Mouse (Mus musculus) hindlimb bud, embryonic 11.5 days (tissue): ENCODE data around the gene Vcl.

Experiments used
- DNase-seq: peaks from one replicate; pipeline ENCODE4 v3.0.0-alpha.2; 2012; ENCODE audit warnings: low read depth, low spot score; ENCODE audit errors: extremely low spot score

Vcl gene

GRCm38 (mm10) chr14:20938860-20939259, 9.7 kb downstream of the Vcl start:
- DNase-seq, result no peak

DNA sequence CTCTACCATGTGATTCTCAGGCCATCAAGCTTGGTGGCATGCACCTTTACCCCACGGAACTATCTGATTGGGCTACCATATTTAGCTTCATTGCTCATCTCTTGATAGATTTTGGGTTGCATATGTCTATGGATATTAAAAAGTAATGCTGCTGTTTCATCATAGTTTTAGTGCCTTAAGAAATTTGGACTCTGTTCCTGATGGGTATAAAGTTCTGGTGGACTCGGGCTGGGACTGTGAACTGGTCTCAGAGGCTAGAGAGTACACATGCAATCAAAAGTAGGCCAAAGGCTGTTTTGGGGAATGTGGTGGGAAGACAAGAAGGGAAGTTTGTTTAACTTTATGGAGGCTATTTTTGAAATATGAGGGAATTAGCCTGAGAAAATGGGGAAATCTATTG, 16.1 kb downstream of the Vcl start:
- DNase-seq, result no peak

GRCm38 (mm10) chr14:20956021-20956420, 26.8 kb downstream of the Vcl start:
- DNase-seq, result no peak

- DNase-seq, result no peak
Observed at GRCm38 (mm10) chr14:20958971-20959370, 29.8 kb downstream of the Vcl start.

DNA sequence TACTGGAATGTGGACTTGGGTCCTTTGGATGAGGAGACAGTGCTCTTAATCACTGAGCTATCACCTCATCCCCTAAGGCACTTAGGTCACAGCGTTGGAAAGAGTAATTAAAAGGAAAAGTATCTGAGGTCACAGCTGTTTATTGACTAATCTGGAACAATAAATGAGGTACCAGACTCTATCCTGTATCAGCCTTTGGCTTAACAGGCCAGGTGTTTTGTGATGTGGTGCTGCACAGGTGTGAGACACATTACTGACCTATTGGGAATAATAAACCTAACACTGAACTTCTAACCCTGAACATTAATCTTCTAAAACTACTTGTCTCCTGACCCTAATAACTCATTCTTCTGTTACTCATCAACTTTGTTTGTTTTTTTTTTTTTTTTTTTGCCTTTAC, 33.3 kb downstream of the Vcl start:
- DNase-seq, result no peak

- no peak for DNase-seq
Observed at GRCm38 (mm10) chr14:20962906-20963305, 33.7 kb downstream of the Vcl start.

DNA sequence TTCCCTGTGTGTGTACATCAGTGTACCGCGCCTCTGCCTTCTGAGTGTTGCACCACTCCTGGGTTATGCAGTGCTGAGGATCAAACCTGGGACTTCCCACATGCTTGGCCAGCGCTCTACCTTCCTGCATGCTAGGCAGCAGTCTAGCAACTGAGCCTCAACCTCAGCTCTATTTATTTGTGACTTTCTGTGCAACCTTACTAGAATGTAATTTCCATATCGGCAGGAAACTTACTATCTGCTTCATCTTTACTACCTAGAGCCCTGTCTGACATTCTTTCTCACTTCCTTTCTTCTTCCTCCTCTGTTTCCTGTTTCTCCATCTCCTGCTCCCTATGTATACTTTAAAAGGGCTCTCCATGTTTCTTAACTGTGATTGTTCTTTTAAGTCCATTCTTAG, 34.7 kb downstream of the Vcl start:
- no peak for DNase-seq

DNA sequence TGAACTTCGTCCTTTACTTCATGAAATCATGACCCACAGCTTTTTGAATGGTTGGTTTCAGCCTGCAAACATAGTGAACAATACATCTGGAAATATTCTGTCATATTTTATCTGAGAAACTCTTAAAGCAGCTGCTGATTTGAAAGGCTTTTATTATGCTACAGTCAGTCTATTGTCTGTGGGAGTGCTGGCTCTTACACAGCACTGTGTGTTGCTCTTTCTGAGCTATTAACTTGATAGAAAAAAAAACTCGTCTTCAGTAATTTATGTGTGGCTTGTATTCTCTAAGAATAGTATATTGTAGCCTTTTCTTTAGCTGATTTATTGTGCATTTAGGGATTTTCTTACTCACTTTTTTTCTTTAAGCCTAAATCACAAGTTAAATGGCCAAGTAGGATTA, 35.1 kb downstream of the Vcl start:
- DNase-seq, result no peak

DNA sequence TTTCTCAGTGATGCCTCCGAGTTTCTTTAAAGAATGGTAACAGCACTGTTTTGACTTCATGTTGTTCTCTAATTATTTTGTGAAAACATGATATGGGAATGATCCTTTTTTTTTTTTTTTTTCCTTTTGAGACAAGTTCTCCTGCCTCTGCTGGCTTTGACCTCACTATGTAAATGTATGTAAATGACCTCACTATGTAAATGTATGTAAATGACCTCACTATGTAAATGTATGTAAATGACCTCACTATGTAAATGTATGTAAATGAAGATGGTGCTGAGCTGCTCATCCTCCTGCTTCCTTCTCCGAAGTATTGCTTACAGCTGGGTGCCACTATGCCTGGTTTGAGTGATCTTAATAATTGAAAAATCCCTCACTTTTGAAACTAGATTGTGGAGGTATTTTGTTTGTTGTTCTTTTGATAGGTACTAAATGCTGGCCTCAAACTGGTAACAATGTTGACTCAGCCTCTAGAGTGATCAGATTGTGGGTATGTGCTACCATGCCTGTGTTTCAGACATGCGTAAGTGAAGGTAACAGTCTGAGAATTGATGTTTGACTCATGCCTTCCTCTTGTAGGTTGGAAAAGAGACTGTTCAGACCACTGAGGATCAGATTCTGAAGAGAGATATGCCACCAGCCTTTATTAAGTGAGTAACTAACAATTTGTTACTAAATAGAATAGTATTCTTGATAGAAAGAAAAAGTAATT, 37.9 kb downstream of the Vcl start:
- no peak for DNase-seq

GRCm38 (mm10) chr14:20969066-20969465, 39.9 kb downstream of the Vcl start:
- no peak for DNase-seq

- DNase-seq, result no peak
Observed at GRCm38 (mm10) chr14:20970389-20970788, 41.2 kb downstream of the Vcl start.

DNA sequence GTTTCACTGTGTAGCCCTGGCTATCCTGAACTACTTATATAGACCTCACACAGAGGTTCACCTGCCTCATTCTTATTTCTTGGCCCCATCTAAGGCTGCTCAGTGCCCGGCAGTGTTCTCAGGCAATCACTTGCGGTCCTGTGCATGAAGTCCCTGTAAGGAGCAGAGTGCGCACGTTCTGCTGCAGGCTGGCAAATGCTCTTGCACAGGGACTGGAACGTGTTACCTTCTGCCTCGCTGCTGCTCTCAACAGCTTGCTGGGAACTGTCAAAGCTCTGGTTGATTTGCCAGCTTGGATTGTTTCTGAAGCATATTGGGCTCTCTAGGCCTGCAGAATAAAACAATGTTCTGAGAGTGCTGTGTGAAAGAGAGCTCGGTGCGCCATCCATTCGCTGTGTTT, 41.7 kb downstream of the Vcl start:
- no peak for DNase-seq

DNA sequence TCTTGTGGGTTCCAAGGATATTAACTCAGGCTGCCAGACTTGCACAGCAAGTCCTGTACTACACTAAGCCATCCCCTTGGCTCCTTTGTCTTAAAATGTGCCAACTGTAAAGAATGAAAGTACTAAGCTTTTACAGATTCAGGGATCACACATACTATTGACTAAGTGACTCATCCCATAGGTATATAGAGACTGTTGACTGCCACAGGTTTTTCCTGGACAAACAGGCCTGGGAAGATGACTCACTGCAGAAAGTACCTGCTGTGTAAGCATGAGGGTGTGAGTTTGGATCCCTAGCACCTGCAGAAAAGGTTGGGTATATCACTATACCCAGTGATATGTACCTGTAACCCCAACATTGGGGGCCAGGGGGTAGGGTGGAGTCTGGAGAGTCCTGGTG, 44.6 kb downstream of the Vcl start:
- no peak for DNase-seq

DNA sequence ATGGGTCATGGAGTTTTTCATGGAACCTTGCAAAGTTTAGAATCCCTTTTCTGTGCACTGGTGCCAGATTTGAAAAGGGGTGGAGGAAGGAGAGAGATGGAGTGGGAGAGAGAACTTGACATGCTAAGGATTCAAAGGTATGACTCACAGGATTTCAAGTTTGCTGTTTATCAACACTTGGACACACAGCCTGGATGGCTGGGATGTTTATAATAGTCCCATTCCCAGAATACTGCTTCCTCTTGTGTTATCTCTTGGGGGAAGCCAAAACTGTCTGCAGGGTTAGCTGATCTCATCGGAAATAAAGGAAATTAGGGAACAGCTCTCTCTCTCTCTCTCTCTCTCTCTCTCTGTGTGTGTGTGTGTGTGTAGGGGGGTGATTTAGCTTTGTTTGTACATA, 47.5 kb downstream of the Vcl start:
- no peak for DNase-seq

DNA sequence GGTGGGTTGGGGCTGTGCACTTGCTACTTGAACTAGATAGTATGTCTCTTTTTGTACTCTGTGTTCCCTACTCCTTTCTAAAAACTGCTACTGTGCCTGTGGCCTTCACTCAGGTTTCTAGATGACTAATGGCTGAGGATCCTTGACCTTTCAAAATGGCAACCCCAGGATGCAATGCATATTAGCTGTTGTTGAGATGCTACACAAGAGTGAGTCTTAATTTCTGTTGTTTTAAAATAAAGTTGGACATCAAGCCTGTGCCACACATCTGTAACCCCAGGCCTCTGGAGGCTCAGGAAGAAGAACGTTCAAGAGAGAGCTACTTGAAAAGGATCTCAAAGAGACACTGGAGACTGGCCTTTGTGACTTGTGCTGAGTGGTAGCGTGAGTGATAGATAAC, 48.5 kb downstream of the Vcl start:
- no peak for DNase-seq

DNA sequence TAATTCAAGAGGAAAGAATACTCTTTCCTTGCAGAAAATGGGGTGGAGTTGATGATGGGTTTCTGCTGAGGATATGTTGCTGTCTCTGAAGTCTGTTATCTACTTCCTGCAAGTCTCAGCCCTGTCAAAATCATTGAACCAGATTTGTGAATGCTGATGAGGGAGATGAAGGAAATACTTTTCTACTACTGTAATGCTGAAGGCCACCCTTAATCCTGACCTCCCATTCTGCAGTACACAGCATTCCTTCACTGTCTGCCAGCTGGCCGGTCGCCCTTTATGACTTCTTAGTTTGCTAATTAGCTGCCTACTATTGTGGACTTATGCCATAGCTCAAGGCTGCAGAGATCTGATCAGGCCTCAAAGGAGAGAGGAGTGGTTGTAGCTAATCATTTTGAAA, 54.6 kb downstream of the Vcl start:
- DNase-seq, result no peak

- DNase-seq, result no peak
Observed at GRCm38 (mm10) chr14:20985482-20985881, 56.3 kb downstream of the Vcl start.

GRCm38 (mm10) chr14:20991492-20991891, 62.3 kb downstream of the Vcl start:
- DNase-seq, result no peak

DNA sequence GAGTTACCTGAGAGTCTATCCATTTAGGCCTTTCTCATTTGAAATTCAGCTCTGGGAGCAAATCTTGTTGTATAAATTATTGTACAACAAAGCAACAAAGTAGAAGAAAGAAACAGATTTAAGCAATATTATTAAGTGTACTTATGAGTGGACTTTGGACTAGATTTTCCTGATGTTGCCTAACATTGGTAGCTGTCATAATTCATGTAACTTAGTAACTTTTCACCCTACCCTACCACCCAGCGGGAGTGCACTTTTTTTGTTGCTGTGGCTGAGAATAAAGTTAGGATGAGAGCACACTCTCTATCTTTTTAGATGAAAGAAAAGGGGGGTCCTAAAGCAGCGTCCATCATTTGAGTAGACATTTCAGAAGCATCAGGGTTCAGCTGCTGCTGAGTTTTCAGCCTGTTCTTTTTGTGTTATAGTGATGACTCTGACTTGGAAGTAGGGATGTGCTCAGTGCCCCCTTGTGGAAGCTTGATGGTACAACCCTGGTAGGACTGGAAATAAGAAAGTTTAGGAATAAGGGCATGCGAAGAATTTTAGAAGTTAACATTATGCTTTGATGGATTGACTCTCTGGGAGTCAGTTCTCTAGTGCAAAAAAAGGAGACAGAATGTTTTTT, 64.0 kb downstream of the Vcl start:
- peak; percentile 22 for DNase-seq

DNA sequence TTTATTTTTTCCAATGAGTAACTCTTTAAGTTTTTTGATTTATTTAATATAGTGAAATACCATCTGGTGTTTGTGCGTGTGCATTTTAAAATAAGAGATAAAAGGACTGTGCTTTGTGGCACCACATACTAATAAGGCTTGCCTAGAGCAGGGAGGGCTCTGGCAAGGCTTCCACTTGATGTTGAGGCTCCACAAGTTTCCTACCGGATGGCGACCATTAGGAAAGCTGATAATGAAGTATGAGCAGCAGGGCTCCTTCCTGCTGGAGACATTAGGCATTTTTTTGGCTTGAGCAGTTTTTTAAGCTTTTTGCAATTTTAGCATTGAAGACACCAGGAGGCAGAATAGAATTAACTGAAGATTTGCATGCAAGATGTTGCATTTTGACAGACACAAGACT, 65.3 kb downstream of the Vcl start:
- DNase-seq, result no peak

- no peak for DNase-seq
Observed at GRCm38 (mm10) chr14:20995497-20995896, 66.3 kb downstream of the Vcl start.

DNA sequence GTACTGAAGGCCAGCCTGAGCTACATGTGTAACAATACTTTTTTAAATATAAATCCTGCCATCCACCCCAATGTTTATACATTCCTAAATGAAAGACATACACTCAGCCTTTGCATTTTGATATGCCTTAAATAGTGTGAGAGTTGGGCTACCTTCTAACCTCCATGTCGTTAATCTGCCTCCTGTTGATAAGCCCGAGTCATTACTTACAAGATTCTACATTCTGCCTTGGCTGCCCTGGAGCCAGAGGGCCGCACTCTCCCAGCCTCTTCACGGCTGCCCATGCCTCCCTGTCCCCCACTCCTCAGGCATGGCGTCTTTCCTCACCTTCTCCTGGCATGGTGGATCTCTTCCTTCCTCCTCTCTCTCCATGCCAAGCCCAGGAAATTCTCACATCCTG, 67.2 kb downstream of the Vcl start:
- no peak for DNase-seq

- DNase-seq, result no peak
Observed at GRCm38 (mm10) chr14:20997548-20997947, 68.3 kb downstream of the Vcl start.
